Mouse (Mus musculus) G1E (cell line): Measurements from ENCODE around the gene Ormdl2.

Experiments used
- CTCF ChIP-seq: IDR thresholded peaks from 2 replicates; pipeline ENCODE4 v1.5.1; 2012; ENCODE audit warnings: low read depth, low read length, inconsistent platforms, mixed read lengths
- GATA1 ChIP-seq: IDR thresholded peaks from 2 replicates; pipeline ENCODE4 v1.6.1; 2012; ENCODE audit warnings: borderline replicate concordance, low read length, inconsistent platforms, mixed read lengths
- GATA2 ChIP-seq: IDR thresholded peaks from 2 replicates; pipeline ENCODE4 v1.6.1; 2012; ENCODE audit warnings: low read depth, low read length, inconsistent platforms, borderline replicate concordance
- POLR2AphosphoS5 ChIP-seq: IDR thresholded peaks from 2 replicates; pipeline ENCODE4 v1.6.1; 2012; ENCODE audit warnings: low read depth, low read length, inconsistent platforms; ENCODE audit not compliant: insufficient replicate concordance
- TAL1 ChIP-seq: conservative IDR thresholded peaks from 2 replicates; pipeline ENCODE4 v1.6.1; 2012; ENCODE audit warnings: low read depth, low read length, inconsistent platforms, mixed read lengths

DNA sequence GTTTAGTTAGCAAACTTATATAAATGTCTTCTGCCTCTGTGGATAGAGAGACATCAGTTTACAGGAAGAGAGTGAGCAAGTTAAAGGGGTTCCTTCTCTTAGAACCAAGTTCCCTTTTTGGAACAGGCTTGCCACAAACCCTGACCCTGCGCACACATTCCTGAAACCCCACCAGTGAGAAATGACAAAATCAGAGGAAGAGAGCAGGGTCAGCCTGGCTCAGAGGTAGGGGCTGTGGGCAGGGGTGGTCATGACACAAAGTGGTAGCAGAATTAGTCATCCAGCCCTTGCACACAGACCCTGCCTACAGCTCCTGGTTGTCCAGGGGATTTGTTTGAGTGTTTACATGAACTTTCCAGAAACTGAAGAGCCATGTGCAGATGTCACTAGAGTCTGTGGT lies 41.2 kb downstream of the Ormdl2 start:
- TF ChIP-seq CTCF (no peak), GATA1 (no peak), GATA2 (no peak), TAL1 (no peak), POLR2AphosphoS5 (no peak)
